Comparison of ENCODE assay signal across 10 mouse cellular contexts in the genomic region with DNA sequence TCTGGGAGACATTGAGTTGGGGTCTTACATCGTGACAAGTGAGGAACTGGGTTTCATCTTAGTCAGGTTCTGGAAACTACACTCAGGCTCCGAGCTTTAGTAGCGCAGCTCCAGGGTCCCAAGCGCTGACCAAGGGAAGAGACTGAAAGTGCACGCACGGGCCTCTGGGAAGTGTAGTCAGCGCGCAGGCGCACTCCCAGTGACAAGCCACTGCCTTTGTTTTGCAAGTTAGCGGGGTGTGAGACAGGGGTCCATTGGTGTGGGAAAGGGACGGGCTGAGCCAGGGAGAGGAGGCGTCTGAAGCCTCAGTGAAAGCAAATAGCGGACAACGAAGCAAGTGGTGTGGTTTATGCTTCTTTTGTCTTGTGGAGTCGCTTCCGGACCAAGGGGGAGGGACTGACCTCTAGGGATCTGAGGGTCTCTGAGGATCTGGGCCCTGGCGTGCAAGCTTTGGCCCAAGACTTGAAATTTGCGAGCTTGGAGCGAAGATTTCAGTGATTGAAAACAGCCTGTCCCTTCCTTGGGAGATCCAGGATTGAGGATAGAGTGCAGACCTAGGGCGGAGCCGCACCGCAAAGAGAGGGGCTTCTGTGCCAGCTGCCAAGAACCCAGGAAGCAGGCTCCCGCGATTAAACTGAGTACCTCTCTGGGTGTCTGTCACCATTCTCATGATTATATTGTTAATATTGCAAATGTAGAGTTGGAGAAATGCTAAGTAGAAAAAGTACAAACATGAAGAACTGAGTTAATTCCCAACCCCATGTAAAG. TPM values are rescaled to one million over a fixed set of nuclear protein-coding genes. Genes with fewer than 3 reads are reported as not detected.
DNase-seq lines count a peak whose midpoint lies in the region; ATAC-seq lines count a peak whose summit lies in the region.
"Had no signal": no experiment of that assay in that cellular context is flagged by ENCODE, and none has a peak within 500 bp of the region (broad histone marks: within the 10 kb centered on the region; RNA-seq: fewer than 3 reads in every experiment).

No protein-coding gene starts in this region.

- no peaks in the 10 kb centered on the region for H3K27me3 ChIP-seq in lung, embryonic 15.5 days
- no peaks in the 10 kb centered on the region for H3K27me3 ChIP-seq in limb, embryonic 12.5 days
- H3K27me3 ChIP-seq in stomach, embryonic 15.5 days (replicated peaks): no peaks in the 10 kb centered on the region

- peak; percentile 5 to 14 for DNase-seq in cerebellum, postnatal 14 days
- no peak for DNase-seq in cerebellum, adult 9-11 months
- DNase-seq in lung, postnatal 36 days: no peak
- no peak for DNase-seq in adrenal gland, postnatal 10 days
- DNase-seq in ovary, postnatal 14 days (ENCODE audit: low spot score): no peak
- DNase-seq: gastrocnemius, postnatal 36 days had no signal

- no peak overlapping the region for H3K27ac ChIP-seq in lung, embryonic 15.5 days
- no peak overlapping the region for H3K27ac ChIP-seq in limb, embryonic 12.5 days
- H3K27ac ChIP-seq in stomach, embryonic 15.5 days: no peak overlapping the region
- H3K27ac ChIP-seq: liver, embryonic 14.5 days had no signal

- H3K9me3 ChIP-seq in lung, embryonic 15.5 days: no peaks in the 10 kb centered on the region
- H3K9me3 ChIP-seq in limb, embryonic 12.5 days: peaks cover 11% of the 10 kb centered on the region; the same call in 1 of the 2 replicates
- no peaks in the 10 kb centered on the region for H3K9me3 ChIP-seq in stomach, embryonic 15.5 days

- H3K4me1 ChIP-seq in lung, embryonic 15.5 days: no peaks in the 10 kb centered on the region
- no peaks in the 10 kb centered on the region for H3K4me1 ChIP-seq in limb, embryonic 12.5 days (replicated peaks)
- H3K4me1 ChIP-seq in stomach, embryonic 15.5 days: no peaks in the 10 kb centered on the region

- WGBS in lung, embryonic 15.5 days: 70% methylated on average over 24 of the region's 24 CpGs
- WGBS in limb, embryonic 12.5 days: 73% methylated on average over 24 of the region's 24 CpGs
- WGBS in stomach, embryonic 15.5 days: 74% methylated on average over 24 of the region's 24 CpGs

- no peak for ATAC-seq in lung, embryonic 15.5 days (ENCODE audit: borderline replicate concordance, extremely low read depth, low FRiP score, low TSS enrichment)
- ATAC-seq in limb, embryonic 12.5 days (ENCODE audit: insufficient number of reproducible peaks, insufficient read depth, low FRiP score, low TSS enrichment, low read depth): no peak
- no peak for ATAC-seq in stomach, embryonic 15.5 days (ENCODE audit: insufficient read depth, low FRiP score, low read depth)

- H3K36me3 ChIP-seq in lung, embryonic 15.5 days: no peaks in the 10 kb centered on the region
- H3K36me3 ChIP-seq in limb, embryonic 12.5 days: no peaks in the 10 kb centered on the region
- no peaks in the 10 kb centered on the region for H3K36me3 ChIP-seq in stomach, embryonic 15.5 days

- no peak overlapping the region for H3K4me3 ChIP-seq in lung, embryonic 15.5 days
- no peak overlapping the region; the same call in 1 of the 2 replicates for H3K4me3 ChIP-seq in limb, embryonic 12.5 days (replicated peaks)
- H3K4me3 ChIP-seq in stomach, embryonic 15.5 days (replicated peaks): 0 out of 2 replicates have a peak overlapping the region, but pooled peaks have one; percentile 11

- H3K4me2 ChIP-seq in lung, embryonic 15.5 days: peak overlapping the region; percentile 27; the same call in 1 of the 2 replicates
- H3K4me2 ChIP-seq in limb, embryonic 12.5 days: peak overlapping the region; percentile 31
- H3K4me2 ChIP-seq in stomach, embryonic 15.5 days: 0 out of 2 replicates have a peak overlapping the region, but pooled peaks have one; percentile 8

- no peak overlapping the region for H3K9ac ChIP-seq in lung, embryonic 15.5 days
- no peak overlapping the region for H3K9ac ChIP-seq in limb, embryonic 12.5 days (replicated peaks)
- no peak overlapping the region for H3K9ac ChIP-seq in stomach, embryonic 15.5 days
- H3K9ac ChIP-seq: liver, embryonic 14.5 days had no signal

RNA-seq across cellular contexts. Expression of gene Vmn2r56, which starts 14.8 kb away (rescaled TPM):
- not detected in 2 replicates for polyA plus RNA-seq in lung, embryonic 15.5 days (2015; fragmentation: Nextera tagmentation; extraction: Ambion mirVana)
- polyA plus RNA-seq in limb, embryonic 12.5 days (2016; fragmentation: Nextera tagmentation; extraction: Ambion mirVana): not detected in 2 replicates
- not detected in 2 replicates for polyA plus RNA-seq in stomach, embryonic 15.5 days (2015; fragmentation: Nextera tagmentation; extraction: Ambion mirVana)
- not detected for total RNA-seq in adrenal gland, postnatal 10 days (2021)
- total RNA-seq: gastrocnemius, postnatal 36 days had no signal
- polyA plus RNA-seq: liver, embryonic 14.5 days had no signal

RNA-seq across cellular contexts. Expression of gene Zscan18, which starts 53.8 kb away (rescaled TPM):
- polyA plus RNA-seq in lung, embryonic 15.5 days (2015; fragmentation: Nextera tagmentation; extraction: Ambion mirVana): 6.0 and 6.6 TPM in 2 replicates
- polyA plus RNA-seq in limb, embryonic 12.5 days (2016; fragmentation: Nextera tagmentation; extraction: Ambion mirVana): 17.4 and 17.8 TPM in 2 replicates
- polyA plus RNA-seq in stomach, embryonic 15.5 days (2015; fragmentation: Nextera tagmentation; extraction: Ambion mirVana): 5.6 and 6.8 TPM in 2 replicates
- 1 to 10 TPM; 2.5 to 5.0 TPM for total RNA-seq in adrenal gland, postnatal 10 days (2021)

Comparison
In these comparisons a context has a peak if more than half of its experiments do, and no peak if none do; other contexts are left out.
1. DNase-seq: peak in cerebellum, postnatal 14 days (2 of 2); none in cerebellum, adult 9-11 months (single experiment), lung, postnatal 36 days (single experiment), adrenal gland, postnatal 10 days (single experiment) and ovary, postnatal 14 days (single experiment).
2. Peak in every context shown above with its lines, with median percentiles within 50 percentile points of each other: H3K4me2 ChIP-seq.